In genomic region chr9:120001945-120002725, GRCm38 (mm10) we compare ENCODE assay signal across 8 mouse cellular contexts. TPM values are rescaled to one million over a fixed set of nuclear protein-coding genes. Genes with fewer than 3 reads are reported as not detected.
DNase-seq lines count a peak whose midpoint lies in the region; ATAC-seq and TF ChIP-seq lines count a peak whose summit lies in the region.

No protein-coding gene starts in this region.

- WGBS in embryonic facial prominence, embryonic 10.5 days = 10% methylated on average over 31 of the region's 31 CpGs
- 8% methylated on average over 31 of the region's 31 CpGs for WGBS in liver, embryonic 15.5 days (ENCODE audit: insufficient replicate concordance)
- 10% methylated on average over 31 of the region's 31 CpGs for WGBS in neural tube, embryonic 11.5 days
- 9% methylated on average over 31 of the region's 31 CpGs for WGBS in stomach, embryonic 16.5 days

- DNase-seq in layer of hippocampus, adult 2 months (ENCODE audit: low spot score in 2 of 2) = peak; percentile 47 to 68
- no peak for DNase-seq in layer of hippocampus, adult 9-11 months
- DNase-seq in embryonic facial prominence, embryonic 10.5 days (ENCODE audit: low spot score) = peak; percentile 91
- DNase-seq in heart, adult 8-10 months (ENCODE audit: low spot score) = peak; percentile 95
- DNase-seq in kidney, adult 18-20 months = peak; percentile 94
- DNase-seq in neural tube, embryonic 11.5 days (ENCODE audit: low spot score) = peak; percentile 77

- H3K9me3 ChIP-seq in embryonic facial prominence, embryonic 10.5 days = no peaks in the 10 kb centered on the region
- H3K9me3 ChIP-seq in liver, embryonic 15.5 days (replicated peaks) = no peaks in the 10 kb centered on the region
- H3K9me3 ChIP-seq in neural tube, embryonic 11.5 days (ENCODE audit: control insufficient read depth, low read length) = no peaks in the 10 kb centered on the region
- no peaks in the 10 kb centered on the region for H3K9me3 ChIP-seq in stomach, embryonic 16.5 days (replicated peaks; ENCODE audit: control insufficient read depth, low read length)

- peak; percentile 83 for ATAC-seq in liver, embryonic 15.5 days (ENCODE audit: insufficient read depth)
- ATAC-seq in neural tube, embryonic 11.5 days (ENCODE audit: insufficient read depth, low FRiP score, low TSS enrichment) = peak; percentile 75; the same call in 1 of the 2 replicates
- peak; percentile 96 for ATAC-seq in stomach, embryonic 16.5 days (ENCODE audit: insufficient read depth, low FRiP score)

- H3K27me3 ChIP-seq in embryonic facial prominence, embryonic 10.5 days (replicated peaks; ENCODE audit: low read depth, poor library complexity, severe bottlenecking) = 0 out of 2 replicates have a peak, but pooled peaks cover 3% of the 10 kb centered on the region
- no peaks in the 10 kb centered on the region; the same call in 1 of the 2 replicates for H3K27me3 ChIP-seq in liver, embryonic 15.5 days
- no peaks in the 10 kb centered on the region for H3K27me3 ChIP-seq in neural tube, embryonic 11.5 days (ENCODE audit: control insufficient read depth, insufficient read depth, low read length)
- H3K27me3 ChIP-seq in stomach, embryonic 16.5 days (ENCODE audit: control insufficient read depth, insufficient read depth, low read length) = no peaks in the 10 kb centered on the region

- peak overlapping the region; percentile 55; the same call in 1 of the 2 replicates for H3K27ac ChIP-seq in layer of hippocampus, adult 2 months
- H3K27ac ChIP-seq in embryonic facial prominence, embryonic 10.5 days (replicated peaks) = peak overlapping the region; percentile 82
- peak overlapping the region; percentile 65 for H3K27ac ChIP-seq in liver, embryonic 15.5 days (replicated peaks)
- no peak overlapping the region for H3K27ac ChIP-seq in neural tube, embryonic 11.5 days (ENCODE audit: low read depth, low read length)
- H3K27ac ChIP-seq in stomach, embryonic 16.5 days (ENCODE audit: low read length) = peak overlapping the region; percentile 90

- peak overlapping the region; percentile 71 for H3K4me2 ChIP-seq in liver, embryonic 15.5 days
- peak overlapping the region; percentile 54 for H3K4me2 ChIP-seq in neural tube, embryonic 11.5 days (ENCODE audit: low read depth)
- H3K4me2 ChIP-seq in stomach, embryonic 16.5 days (ENCODE audit: low read depth, low read length) = peak overlapping the region; percentile 88

- no peaks in the 10 kb centered on the region for H3K36me3 ChIP-seq in embryonic facial prominence, embryonic 10.5 days (replicated peaks)
- no peaks in the 10 kb centered on the region for H3K36me3 ChIP-seq in liver, embryonic 15.5 days (replicated peaks)
- no peaks in the 10 kb centered on the region for H3K36me3 ChIP-seq in neural tube, embryonic 11.5 days (ENCODE audit: control insufficient read depth, insufficient read depth, low read length)
- H3K36me3 ChIP-seq in stomach, embryonic 16.5 days (ENCODE audit: control insufficient read depth, insufficient read depth, low read length) = no peaks in the 10 kb centered on the region

- H3K9ac ChIP-seq in liver, embryonic 15.5 days = peak overlapping the region; percentile 45
- H3K9ac ChIP-seq in neural tube, embryonic 11.5 days (ENCODE audit: low read length) = peak overlapping the region; percentile 41
- H3K9ac ChIP-seq in stomach, embryonic 16.5 days (ENCODE audit: low read length) = peak overlapping the region; percentile 78

- H3K4me1 ChIP-seq in embryonic facial prominence, embryonic 10.5 days = peaks cover 17% of the 10 kb centered on the region
- peaks cover 28% of the 10 kb centered on the region for H3K4me1 ChIP-seq in liver, embryonic 15.5 days (replicated peaks)
- no peaks in the 10 kb centered on the region for H3K4me1 ChIP-seq in neural tube, embryonic 11.5 days (ENCODE audit: control insufficient read depth, insufficient read depth, low read length)
- H3K4me1 ChIP-seq in stomach, embryonic 16.5 days (ENCODE audit: control insufficient read depth, insufficient read depth, low read length) = peaks cover 22% of the 10 kb centered on the region

- TF ChIP-seq CTCF in layer of hippocampus, adult 2 months (conservative IDR thresholded peaks at IDR 0.05) = no peak

- peak overlapping the region; percentile 53 for H3K4me3 ChIP-seq in layer of hippocampus, adult 2 months
- H3K4me3 ChIP-seq in embryonic facial prominence, embryonic 10.5 days = peak overlapping the region; percentile 56
- H3K4me3 ChIP-seq in liver, embryonic 15.5 days (replicated peaks) = peak overlapping the region; percentile 54
- peak overlapping the region; percentile 35 for H3K4me3 ChIP-seq in neural tube, embryonic 11.5 days (ENCODE audit: low read depth, low read length)
- peak overlapping the region; percentile 53 for H3K4me3 ChIP-seq in stomach, embryonic 16.5 days (replicated peaks; ENCODE audit: low read length)

RNA-seq across cellular contexts. Expression of gene Csrnp1, which starts 17.7 kb away (rescaled TPM):
- 10 to 100 TPM; 13.7 TPM for total RNA-seq in layer of hippocampus, adult 2 months (2021)
- 3.1 and 4.8 TPM in 2 replicates for polyA plus RNA-seq in embryonic facial prominence, embryonic 10.5 days (2016; fragmentation: Nextera tagmentation; extraction: Ambion mirVana)
- total RNA-seq in heart, adult 8-10 months (2022) = 10 to 100 TPM; 10.9 to 32.1 (median 16.1) TPM
- polyA plus RNA-seq in liver, embryonic 15.5 days (2015; fragmentation: Nextera tagmentation; extraction: Ambion mirVana) = 2.0 and 2.8 TPM in 2 replicates
- 1.3 and 1.6 TPM in 2 replicates for polyA plus RNA-seq in neural tube, embryonic 11.5 days (2014; fragmentation: Nextera tagmentation; extraction: Ambion mirVana)
- 5.9 and 7.8 TPM in 2 replicates for polyA plus RNA-seq in stomach, embryonic 16.5 days (2015; fragmentation: Nextera tagmentation; extraction: Ambion mirVana)

RNA-seq across cellular contexts. Expression of gene Xirp1, which starts 21.3 kb away (rescaled TPM):
- total RNA-seq in layer of hippocampus, adult 2 months (2021) = under 1 TPM; 0.10 to 0.23 TPM
- polyA plus RNA-seq in embryonic facial prominence, embryonic 10.5 days (2016; fragmentation: Nextera tagmentation; extraction: Ambion mirVana) = 0.04 and 0.38 TPM in 2 replicates
- 100 to 1,000 TPM; 130 to 157 (median 141) TPM for total RNA-seq in heart, adult 8-10 months (2022)
- polyA plus RNA-seq in liver, embryonic 15.5 days (2015; fragmentation: Nextera tagmentation; extraction: Ambion mirVana) = 0.17 and 0.43 TPM in 2 replicates
- 0.32 and 0.33 TPM in 2 replicates for polyA plus RNA-seq in neural tube, embryonic 11.5 days (2014; fragmentation: Nextera tagmentation; extraction: Ambion mirVana)
- 0.14 and 1.6 TPM in 2 replicates for polyA plus RNA-seq in stomach, embryonic 16.5 days (2015; fragmentation: Nextera tagmentation; extraction: Ambion mirVana)
